Mouse (Mus musculus) cerebellum, postnatal 14 days (tissue): ENCODE data around the gene Gm43518.

Source experiments
- DNase-seq, 2 experiments: peaks; one replicate each; pipeline ENCODE4 v3.0.0; 2021; ENCODE audit warnings: mixed read lengths in 2 of 2

Gene Gm43518

DNA sequence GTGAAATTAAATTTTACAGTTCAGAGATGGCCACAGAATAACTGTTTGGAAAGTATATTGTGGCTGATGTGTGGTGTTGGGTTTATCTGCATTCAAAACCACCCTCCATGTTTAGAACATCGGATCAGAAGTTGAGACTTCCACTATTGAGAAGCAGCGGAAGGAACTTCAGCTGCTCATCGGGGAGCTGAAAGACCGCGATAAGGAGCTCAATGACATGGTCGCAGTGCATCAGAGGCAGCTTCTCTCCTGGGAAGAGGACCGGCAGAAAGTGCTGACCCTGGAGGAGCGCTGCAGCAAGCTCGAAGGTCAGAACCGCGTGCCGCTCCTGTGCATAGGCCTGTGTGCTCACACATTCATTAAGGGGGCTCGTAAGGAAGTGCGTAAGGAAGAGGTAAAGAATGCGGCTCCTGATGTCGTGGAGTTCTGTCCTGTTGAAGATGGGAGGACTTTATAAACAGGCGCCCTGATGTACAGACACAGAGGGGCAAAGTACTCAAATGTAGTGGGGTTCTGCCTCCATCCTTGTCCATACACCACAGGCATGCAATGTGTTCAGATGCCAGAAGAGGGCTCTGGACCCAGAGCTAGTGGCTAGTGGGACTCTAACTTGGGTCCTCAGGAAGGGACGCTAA, 6.9 kb downstream of the Gm43518 start:
- DNase-seq = peak in 1 of 2 experiments; percentile 47

DNA sequence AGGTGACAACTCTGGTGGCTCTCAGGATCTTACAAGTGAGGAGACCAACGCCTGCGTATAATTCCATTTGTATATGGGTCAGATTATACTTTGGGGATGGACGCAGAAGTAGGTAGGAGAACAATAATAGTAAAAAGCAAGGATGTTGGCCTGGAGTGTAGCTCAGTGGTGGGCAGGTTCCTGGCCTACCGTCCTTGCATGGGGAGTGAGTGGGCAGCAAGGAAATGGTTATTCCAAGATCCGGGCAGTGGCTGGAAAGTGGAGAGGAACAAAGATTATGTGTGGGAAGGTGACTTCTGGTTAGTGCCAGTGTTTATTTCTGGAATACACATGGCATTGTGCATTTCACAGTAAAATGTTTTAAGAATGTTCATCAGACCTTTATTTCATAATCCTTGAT, 8.7 kb downstream of the Gm43518 start:
- DNase-seq = no peak

DNA sequence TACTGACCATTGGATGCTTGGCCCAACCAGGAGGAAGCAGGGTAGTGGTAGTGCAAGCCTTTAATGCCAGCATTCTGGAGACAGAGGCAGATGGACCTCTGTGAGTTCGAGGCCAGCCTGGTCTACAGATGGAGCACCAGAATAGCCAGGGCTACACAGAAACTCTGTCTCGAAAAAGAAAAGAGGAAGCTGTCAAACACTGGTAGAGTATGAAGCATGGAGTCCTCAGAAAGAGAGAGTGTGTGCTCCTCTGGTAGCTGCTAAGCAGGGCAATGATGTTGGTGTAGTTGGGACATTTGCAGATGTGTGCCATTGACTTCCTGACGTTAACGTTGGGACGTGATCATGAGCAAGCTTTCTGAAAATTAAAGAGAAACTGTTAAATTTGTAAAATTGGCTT, 11.3 kb downstream of the Gm43518 start:
- no peak for DNase-seq

DNA sequence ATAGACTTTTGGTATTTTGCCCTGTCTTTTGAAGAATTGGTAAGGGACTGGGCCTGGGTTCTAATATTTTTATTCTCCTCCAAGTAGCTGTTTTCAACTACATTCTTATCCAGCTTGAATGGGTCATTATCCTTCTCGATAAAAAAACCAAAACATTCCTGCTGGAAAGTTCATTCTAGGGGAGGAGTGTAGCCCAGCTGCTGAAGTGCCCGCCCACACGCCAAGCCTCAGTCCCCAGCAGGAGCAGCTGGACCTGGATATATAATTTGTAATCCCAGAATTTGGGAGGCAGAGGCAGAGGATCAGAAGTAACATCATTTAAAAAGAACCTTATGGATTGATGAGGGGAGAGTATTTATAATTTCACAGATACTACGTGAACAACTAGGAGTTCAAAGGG, 19.3 kb downstream of the Gm43518 start:
- no peak for DNase-seq

DNA sequence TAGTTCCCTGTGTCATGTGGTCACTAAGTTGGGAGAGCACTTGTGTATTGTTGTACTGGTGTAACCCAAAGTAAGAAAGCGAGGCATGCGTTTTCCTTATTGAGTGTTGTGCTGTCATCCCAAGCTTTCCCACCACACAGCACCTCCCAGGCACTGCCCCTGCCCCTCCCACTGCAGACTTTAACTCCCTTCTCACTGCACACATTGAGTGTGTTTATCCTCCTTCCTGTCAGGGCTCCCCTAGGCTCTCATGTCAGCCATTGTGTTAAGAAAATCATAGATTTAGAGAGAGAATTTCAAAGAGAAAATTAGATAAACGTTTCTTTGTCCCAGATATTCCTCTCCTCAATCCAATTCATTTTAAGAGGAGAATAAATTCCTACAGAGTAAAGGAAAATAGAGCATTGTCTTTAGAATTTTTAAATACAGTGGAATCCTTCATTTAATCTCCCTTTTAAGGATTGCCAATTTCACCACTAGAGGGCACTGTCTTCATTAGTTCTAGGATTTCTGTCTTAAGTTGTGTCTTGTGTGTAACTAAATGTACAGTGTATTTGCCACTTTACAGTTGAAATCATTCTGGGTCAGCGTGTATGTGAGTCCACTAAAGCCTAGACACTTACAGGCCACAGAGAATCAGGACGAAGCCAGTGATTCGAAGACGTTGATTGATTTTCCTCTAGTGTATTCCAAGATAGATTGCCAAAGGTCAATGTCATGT, 20.0 kb downstream of the Gm43518 start:
- peak; percentile 46 to 77 for DNase-seq

DNA sequence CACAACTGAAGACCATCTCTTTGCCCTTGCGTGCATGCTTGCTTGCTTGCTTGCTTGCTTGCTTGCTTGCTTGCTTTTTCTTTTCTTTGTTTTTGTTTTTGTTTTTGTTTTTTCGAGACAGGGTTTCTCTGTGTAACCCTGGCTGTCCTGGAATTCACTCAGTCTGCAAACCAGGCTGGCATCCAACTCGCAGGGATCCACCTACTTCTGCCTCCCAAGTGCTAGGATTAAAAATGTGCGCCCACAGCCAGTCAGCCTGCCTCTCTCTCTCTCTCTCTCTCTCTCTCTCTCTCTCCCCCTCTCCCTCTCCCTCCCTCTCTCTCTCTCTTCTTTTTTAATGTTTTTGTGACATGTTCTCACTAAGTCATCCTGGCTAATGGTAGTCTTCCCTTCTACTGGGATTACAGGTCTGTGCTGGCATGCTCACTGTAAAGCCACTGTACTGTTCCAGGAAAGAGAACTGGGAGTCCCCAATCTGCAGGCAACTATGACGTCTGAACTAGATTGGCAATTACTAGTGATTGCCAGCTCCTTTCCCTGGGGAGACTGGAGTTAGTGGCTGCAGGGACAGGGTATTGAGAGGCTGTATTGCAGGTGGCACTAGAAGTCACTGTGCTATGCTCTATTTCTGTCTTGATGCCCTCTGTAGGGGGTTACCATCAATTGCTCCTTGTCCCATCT, 25.3 kb downstream of the Gm43518 start:
- DNase-seq = no peak

DNA sequence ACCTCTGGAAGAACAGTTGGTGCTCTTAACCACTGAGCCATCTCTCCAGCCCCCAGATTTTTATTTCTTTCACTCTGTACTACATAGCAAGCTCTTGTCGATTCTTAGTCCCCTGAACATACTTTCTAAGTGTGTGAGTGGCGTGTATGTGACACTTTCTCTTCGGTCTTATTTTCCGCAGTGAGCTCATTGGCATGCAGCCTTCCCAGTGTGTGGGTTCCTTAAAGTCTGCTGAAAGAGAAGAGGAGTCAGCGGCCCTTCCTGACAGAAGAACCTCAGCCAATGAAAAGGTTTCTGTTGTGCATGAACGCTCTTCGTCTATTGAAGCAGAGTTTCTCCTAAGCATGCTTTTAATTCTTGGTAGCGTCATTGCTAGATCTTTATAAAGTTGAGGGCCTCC, 30.0 kb downstream of the Gm43518 start:
- no peak for DNase-seq

DNA sequence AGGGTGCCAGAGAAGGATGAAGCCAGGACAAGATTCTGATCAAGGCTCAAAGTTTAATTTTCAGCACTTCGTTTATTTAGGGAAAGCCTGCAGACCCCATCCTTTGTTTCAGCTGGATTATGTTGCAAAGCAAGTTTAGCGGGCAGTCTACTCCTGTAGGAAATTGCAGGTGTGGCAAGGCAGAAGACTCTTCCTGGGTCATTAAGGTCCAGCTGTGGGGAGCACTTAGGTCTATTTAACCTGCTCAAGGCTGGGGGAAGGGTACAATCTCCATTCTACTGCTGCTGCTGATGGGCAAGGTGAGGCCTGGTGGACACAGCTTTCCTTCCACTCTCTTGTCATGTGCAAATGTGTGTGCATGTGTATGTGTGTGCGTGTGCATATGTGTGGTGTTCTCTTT, 31.8 kb downstream of the Gm43518 start:
- no peak for DNase-seq

DNA sequence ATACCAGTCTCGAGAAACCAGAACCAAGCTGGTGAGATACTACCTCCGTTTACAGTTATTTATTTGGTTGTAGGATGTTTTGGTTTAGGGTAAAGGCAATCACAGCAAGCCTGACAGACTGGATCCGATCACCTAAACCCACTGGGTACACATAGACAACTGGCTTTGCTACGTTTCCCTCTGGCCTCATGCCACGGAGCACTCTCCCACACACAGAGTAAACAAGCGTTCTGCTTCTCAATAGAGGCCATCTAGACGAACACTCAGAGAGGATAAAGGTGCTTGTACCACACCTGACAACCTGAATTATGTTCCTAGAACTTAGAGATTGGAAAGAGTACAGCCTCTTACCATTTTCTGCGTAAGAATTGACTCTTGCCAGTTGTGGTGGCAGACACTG, 32.9 kb downstream of the Gm43518 start:
- DNase-seq = no peak

DNA sequence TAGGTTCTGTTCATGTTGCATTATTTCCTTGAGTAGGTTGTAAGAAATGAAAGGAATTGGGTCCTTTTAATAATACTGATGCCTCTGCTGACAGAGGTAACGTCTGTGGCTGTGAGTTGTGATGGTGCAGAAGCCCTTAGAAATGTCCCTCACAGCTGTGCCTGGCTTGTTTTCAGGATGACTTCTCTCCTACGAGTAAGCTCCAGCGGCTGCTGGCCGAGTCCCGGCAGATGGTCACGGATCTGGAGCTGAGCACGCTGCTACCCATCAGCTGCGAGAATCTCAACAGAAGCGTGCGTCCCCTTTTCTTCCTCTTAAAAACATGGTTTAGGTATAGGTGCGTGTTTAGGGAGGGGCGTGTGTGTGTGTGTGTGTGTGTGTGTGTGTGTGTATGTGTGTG, 33.8 kb downstream of the Gm43518 start:
- no peak for DNase-seq

DNA sequence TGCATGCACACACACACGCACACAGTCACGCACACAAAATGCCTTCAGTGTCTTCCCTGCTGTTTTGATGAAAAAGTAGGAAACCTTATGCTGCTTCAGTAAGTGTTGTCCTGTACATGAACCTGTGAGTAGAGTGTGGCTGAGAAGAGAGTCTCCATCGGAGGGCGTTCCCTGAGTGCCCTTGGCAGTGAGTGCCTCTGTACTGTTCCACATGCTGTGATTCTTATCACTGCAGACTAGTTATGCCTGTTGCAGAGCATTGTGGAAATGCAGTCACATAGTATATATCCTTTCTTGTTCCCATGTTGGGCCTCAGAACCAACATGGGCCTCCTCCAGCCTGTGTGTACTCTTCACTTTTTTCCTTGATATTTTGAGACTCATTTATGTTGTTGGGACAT, 37.0 kb downstream of the Gm43518 start:
- no peak for DNase-seq

DNA sequence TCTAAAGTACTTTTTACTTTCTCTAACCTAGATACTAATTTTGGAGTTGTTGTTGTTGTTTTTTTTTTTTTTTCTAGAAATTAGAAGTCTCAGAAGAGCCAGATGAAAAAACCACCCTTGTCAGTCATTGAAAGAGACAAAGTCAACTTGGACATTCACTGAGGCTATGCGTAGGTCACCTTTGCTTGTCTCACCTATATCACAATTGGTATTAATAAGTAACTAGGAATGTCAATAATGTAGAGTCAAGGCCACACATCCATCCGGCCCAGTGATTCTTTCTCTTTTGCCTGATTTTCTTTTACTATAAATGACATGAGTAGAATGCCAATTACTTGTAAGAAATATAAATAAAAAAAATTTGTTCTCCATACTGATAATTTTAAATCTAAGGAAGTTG, 39.5 kb downstream of the Gm43518 start:
- no peak for DNase-seq

DNA sequence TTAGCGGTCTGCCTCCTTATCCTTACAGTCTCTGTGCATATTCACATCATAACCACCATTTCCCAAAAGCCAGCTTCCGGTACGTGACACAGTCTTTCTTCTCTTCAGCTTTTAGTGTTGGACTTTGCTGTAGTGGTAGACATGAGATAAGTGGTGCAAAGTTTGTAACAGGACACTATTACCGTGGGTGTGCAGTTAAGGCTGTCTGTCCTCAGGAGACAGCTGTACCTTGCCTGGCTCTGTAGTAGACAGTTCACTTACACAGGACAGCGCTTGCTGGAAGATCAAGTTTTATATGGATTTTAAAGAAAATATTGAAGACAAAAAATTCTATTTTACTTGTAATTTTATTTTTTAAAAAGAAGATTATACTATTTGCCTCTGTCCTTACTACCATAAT, 41.2 kb downstream of the Gm43518 start:
- DNase-seq = no peak

DNA sequence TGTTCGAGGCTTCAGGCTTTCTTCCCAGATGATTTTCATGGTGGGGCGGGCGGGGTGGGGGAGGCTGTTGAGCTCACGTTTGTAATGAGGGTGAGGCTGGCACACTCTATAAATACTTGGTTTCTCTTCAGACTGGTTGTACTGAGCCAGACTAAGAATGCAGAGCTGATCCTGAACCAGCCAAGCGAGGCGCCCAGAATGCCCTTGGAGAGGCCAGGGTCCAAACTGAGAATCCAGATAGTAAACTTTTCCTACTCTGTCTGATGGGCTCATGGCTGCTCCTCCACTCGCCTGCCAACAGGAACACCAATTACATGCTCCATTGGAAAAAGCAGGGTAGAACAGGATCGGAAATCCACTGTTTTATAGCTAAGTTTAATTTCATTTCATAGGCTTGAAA, 42.0 kb downstream of the Gm43518 start:
- no peak for DNase-seq

DNA sequence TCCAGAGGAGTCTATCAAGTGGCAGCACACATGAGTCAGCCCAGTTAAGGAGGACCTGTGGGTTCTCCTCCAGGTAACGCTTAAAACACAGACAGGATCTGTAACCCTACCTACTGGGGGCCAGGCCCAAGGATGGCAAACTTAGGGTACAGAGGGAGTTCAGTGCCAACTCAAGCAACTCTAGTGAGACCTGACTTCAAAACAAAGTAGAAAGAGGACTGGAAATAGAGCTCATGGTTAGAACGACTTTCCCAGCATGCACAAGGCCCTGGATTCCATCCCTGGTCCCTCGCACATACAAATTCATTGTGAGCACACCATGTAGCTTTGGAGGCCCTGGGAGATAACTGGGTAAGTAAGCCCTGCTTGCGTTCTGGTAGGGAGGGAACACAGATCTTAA, 43.4 kb downstream of the Gm43518 start:
- no peak for DNase-seq

DNA sequence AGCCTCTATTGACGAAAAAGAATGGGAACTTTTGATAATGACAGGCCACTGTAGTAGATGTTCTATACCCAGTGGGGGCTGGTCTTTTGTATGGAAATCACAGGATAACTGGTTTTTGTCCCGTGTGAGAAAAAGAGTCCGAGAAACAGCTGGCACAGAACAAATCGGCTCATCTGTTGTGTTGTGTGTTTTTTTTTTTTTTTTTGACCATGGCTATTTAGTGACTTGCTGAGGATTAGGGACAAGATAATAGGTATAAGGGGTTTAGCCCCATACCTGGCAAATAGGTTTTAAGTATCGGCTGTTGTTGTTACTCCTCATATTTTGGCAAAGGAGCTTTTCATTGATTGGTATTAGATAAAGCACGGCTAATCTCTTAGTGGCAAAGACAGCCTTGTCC, 45.2 kb downstream of the Gm43518 start:
- no peak for DNase-seq

DNA sequence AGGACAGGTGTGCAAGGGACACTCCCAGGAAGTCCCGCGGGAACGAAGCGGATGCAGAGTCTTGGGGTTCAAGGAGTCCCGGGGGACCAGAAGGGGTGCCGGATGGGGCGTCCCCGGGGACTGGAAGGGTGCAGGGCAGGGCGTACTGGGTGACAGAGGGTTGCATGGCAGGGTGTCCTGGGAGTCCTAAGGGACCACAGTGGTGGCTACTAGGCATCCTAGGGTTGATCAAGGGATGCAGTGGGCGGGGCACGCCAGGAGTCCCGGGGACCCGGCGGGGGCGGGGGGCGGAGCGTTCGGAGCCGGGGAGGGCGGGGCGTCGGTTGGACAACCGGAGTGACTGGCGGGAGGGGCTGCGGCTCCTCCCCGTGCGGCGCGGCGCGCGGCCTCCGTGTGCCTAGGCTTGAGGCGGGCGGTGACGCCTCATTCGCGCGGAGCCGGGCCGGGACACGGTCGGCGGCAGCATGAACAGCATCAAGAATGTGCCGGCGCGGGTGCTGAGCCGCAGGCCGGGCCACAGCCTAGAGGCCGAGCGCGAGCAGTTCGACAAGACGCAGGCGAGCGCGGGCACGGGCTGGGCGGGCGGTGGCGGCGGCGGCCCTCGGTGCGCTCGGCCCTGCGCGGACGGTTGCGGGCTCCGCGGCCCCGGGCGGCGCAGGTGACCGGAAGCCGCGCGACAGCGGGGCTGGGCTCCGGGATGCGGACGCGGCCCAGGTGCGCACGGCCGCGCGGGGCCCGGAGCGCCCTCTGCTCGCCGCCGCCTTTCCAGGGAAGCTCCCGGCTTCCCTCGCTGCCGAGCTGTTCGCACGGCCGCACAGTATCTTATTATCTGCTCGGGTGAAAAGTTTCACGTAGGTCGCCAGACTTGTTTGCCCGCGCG, 46.3 kb downstream of the Gm43518 start, which contains the start of gene Hip1r:
Hip1r (plus strand) TSS at position 330 of the 880 bp plus-strand sequence.
- DNase-seq = peak; percentile 83 to 87

DNA sequence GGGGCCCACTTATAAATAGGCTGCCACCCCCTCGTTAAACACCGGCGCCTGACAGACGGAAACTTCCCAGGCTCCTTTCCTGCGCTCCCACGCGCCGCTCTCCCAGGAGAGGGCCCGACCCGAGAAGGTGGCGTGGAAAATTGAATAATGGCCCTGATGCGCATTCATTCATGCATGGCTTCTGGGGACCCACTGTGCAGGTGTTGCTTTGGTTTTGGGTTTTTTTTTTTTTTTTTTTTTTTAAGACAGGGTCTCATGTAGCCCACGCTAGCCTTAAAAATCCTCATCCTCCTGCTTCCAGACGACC, 46.9 kb downstream of the Gm43518 start:
- no peak for DNase-seq

DNA sequence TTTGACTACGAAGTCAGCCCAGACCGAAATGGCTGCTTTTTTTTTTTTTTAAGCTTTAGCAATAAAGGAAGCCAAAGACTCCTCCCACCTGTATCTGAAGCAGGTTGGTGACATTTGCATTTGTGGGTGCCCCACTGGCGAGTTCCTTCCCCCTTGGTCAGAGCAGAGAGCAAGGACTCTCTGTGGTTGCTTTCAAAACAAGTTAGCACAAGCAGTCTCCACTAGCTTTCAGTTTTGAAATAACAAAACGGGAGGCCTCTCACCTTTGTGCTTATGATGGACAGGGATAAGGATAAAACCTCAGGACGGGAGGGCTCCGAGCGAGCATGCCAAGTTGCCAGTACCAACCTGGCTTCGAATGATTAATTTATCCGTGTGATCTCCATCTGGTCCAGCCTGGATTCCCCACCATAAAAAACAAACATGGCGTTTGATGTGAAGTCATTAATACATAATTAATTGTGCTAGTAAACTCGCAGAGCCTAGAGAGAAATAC, 47.4 kb downstream of the Gm43518 start:
- DNase-seq = peak; percentile 67 to 69

DNA sequence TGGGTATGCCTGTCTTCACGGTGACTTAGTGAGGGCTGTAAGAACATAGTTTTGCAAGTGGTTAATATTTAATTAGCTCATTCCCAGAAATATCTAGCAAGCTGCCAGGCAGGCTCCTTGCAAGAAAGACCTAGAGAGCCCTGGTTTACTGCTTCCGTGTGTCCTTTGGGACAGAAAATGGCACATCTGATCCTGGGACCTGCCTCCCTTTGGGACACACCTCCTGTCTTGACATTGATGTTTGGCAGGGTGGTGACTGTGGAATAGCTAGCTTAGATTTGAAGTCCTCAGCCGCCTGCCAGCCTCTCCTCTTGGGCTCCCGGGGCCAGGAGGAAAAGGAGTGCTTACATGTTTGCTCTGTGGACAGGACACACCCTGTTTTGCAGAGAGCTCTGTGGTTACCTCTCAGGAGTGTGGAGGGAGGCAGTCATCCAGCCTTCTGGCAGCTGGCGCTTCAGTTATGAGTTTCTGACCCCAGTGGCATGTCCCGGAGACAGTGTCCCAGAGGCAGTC, 48.5 kb downstream of the Gm43518 start:
- DNase-seq = no peak

DNA sequence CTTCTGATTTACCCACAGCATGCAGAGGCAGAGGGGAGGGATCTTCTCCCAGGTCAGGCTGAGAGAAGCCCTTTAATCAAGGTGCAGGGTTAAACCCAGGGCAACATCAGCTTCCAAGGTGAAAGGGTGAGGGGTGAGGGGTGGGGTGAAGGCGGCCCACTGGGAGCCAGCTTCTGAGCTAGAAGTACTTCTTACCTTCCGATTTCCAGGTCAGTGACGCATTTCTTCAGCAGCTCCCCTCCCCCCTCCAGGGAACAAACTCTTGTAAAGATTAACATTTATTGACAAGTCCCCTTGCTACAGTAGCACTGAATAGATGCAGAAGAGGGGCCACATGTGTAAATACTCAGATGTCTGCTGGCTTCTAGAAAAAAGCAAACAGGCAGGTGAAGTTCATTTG, 50.0 kb downstream of the Gm43518 start:
- no peak for DNase-seq

DNA sequence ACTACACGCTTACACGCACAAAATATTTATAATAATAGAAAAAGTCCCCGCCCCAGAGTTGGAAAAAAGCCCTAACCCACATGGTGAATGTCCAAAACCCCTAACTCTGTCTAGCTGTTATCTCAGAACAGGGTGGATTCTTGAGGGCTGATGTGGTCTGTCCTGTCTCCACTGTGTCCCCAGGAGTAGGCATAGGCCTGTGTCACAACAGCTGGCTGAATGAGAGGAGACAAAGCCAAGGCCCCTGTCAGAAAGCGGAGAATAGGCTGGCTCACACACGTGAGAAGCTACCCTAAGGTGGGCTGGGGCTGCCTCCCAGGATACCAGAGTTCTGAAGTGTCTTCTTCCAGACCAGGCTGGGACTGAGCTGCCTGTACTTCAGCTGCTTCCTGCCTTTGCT, 50.9 kb downstream of the Gm43518 start:
- DNase-seq = no peak
